Mouse (Mus musculus) layer of hippocampus, adult 2 months (tissue): Measurements from ENCODE around the gene Fchsd2. TPM values are rescaled to one million over a fixed set of nuclear protein-coding genes. Genes with fewer than 3 reads are reported as not detected.
A peak's percentile ranks its signal among the peaks of the same experiment; 100 is the strongest.

Experiments
- DNase-seq, 2 experiments: peaks; one replicate each; pipeline ENCODE4 v3.0.0; 2022; ENCODE audit warnings: low spot score in 2 of 2
- H3K27ac ChIP-seq: fragments of 200-600 bp; 2 replicates; pipeline ENCODE4 v1.8.1; 2022
- H3K4me3 ChIP-seq: fragments of 200-600 bp; 2 replicates; pipeline ENCODE4 v1.8.1; 2022; ENCODE audit warnings: mild to moderate bottlenecking
- CTCF ChIP-seq: fragments of 200-600 bp; conservative IDR thresholded peaks from 2 replicates; pipeline ENCODE4 v1.8.1; 2022; ENCODE audit warnings: antibody characterized with exemption, mild to moderate bottlenecking, moderate library complexity
- total RNA-seq, 2 experiments: library from RNA; stranded (reverse); gene quantifications; 2 replicates each; pipeline ENCODE4 v1.2.3; 2021

Gene Fchsd2
- total RNA-seq, 2 experiments from 2014 or later, result 38.5 to 41.2 TPM

- no peak for DNase-seq
- Histone ChIP-seq H3K4me3 (peak overlapping the region; percentile 94), H3K27ac (peak overlapping the region; percentile 94)
- no peak for TF ChIP-seq CTCF
Measured at GRCm38 (mm10) chr7:101108653-101109005, 16.0 kb downstream of the Fchsd2 start.

GRCm38 (mm10) chr7:101109006-101109855 is 16.6 kb downstream of the Fchsd2 start:
- Histone ChIP-seq H3K4me3 (peak overlapping the region; percentile 94), H3K27ac (peak overlapping the region; percentile 94)
- TF ChIP-seq CTCF, result no peak
- peak; percentile 13 to 14 for DNase-seq

GRCm38 (mm10) chr7:101109856-101110350 is 17.2 kb downstream of the Fchsd2 start:
- TF ChIP-seq CTCF, result no peak
- Histone ChIP-seq H3K27ac (peak overlapping the region; percentile 94), H3K4me3 (peak overlapping the region; percentile 94)
- no peak for DNase-seq

GRCm38 (mm10) chr7:101113410-101113809 is 20.7 kb downstream of the Fchsd2 start:
- Histone ChIP-seq H3K4me3 (no peak overlapping the region), H3K27ac (no peak overlapping the region)
- 0 out of 2 replicates have a peak, but pooled peaks have one; percentile 9 for TF ChIP-seq CTCF
- no peak for DNase-seq

- TF ChIP-seq CTCF, result no peak
- no peak for DNase-seq
- Histone ChIP-seq H3K4me3 (no peak overlapping the region), H3K27ac (no peak overlapping the region)
Measured at GRCm38 (mm10) chr7:101114328-101114727, 21.7 kb downstream of the Fchsd2 start.

- no peak for DNase-seq
- H3K4me3 ChIP-seq, result no peak overlapping the region
- no peak overlapping the region for H3K27ac ChIP-seq
- TF ChIP-seq CTCF, result no peak
Measured at GRCm38 (mm10) chr7:101119391-101119790, 26.7 kb downstream of the Fchsd2 start.

- TF ChIP-seq CTCF, result no peak
Measured at GRCm38 (mm10) chr7:101123579-101124347, 31.1 kb downstream of the Fchsd2 start.

GRCm38 (mm10) chr7:101127737-101128136 is 35.1 kb downstream of the Fchsd2 start:
- DNase-seq, result no peak
- H3K4me3 ChIP-seq, result no peak overlapping the region
- TF ChIP-seq CTCF, result no peak
- H3K27ac ChIP-seq, result no peak overlapping the region

More at GRCm38 (mm10) chr7:101123579-101124347, 31.1 kb downstream of the Fchsd2 start:
- no peak for DNase-seq
- H3K27ac ChIP-seq, result no peak overlapping the region
- H3K4me3 ChIP-seq, result no peak overlapping the region

- no peak for TF ChIP-seq CTCF
- Histone ChIP-seq H3K4me3 (no peak overlapping the region), H3K27ac (no peak overlapping the region)
- no peak for DNase-seq
Measured at GRCm38 (mm10) chr7:101128536-101128935, 35.9 kb downstream of the Fchsd2 start.

- DNase-seq, result no peak
- no peak for TF ChIP-seq CTCF
Measured at GRCm38 (mm10) chr7:101130646-101131045, 38.0 kb downstream of the Fchsd2 start.

GRCm38 (mm10) chr7:101131281-101131680 is 38.6 kb downstream of the Fchsd2 start:
- TF ChIP-seq CTCF, result no peak
- H3K4me3 ChIP-seq, result no peak overlapping the region

More at GRCm38 (mm10) chr7:101130646-101131045, 38.0 kb downstream of the Fchsd2 start:
- Histone ChIP-seq H3K4me3 (no peak overlapping the region), H3K27ac (no peak overlapping the region)

GRCm38 (mm10) chr7:101133591-101133990 is 40.9 kb downstream of the Fchsd2 start:
- no peak for TF ChIP-seq CTCF
- Histone ChIP-seq H3K27ac (no peak overlapping the region), H3K4me3 (no peak overlapping the region)
- DNase-seq, result no peak

More at GRCm38 (mm10) chr7:101131281-101131680, 38.6 kb downstream of the Fchsd2 start:
- peak overlapping the region; percentile 47; the same call in 1 of the 2 replicates for H3K27ac ChIP-seq
- no peak for DNase-seq

GRCm38 (mm10) chr7:101134117-101134516 is 41.5 kb downstream of the Fchsd2 start:
- no peak for DNase-seq
- no peak overlapping the region for H3K4me3 ChIP-seq
- H3K27ac ChIP-seq, result no peak overlapping the region
- no peak for TF ChIP-seq CTCF
